Mouse (Mus musculus): Measurements from ENCODE around the gene Gmeb2.

DNA sequence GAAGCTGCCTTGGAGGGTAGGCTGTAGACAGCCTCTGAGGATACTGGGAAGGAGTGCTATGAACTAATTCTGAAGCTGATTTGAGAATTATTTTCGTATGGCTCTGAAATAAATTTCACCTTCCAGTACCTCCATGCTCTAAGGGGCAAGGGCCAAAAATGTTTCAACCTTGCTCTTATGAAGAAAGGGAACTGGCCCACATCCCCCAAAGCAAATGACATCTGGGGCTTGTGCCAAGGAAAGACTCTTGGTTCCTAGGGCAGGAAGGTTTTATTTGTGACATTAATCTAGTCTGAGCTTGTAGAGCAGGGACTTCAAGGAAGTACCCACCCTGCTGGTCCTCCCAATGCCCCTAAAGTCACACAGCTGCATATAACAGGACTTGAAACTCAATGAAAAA is 36.0 kb downstream of the Gmeb2 start:
- no peak for TF ChIP-seq POLR2A (IDR thresholded peaks at IDR 0.05; ENCODE audit: borderline replicate concordance, low read depth, low read length)
- no peak for TF ChIP-seq CTCF (IDR thresholded peaks at IDR 0.05; ENCODE audit: low read depth, low read length)
